20 mouse cellular contexts compared by ENCODE assay signal in genomic region chr1:134146066-134146465, GRCm38 (mm10). TPM values are rescaled to one million over a fixed set of nuclear protein-coding genes. Genes with fewer than 3 reads are reported as not detected.
DNase-seq lines count a peak whose midpoint lies in the region; ATAC-seq and TF ChIP-seq lines count a peak whose summit lies in the region.
"Had no signal": no experiment of that assay in that cellular context is flagged by ENCODE, and none has a peak within 500 bp of the region (broad histone marks: within the 10 kb centered on the region; RNA-seq: fewer than 3 reads in every experiment).

No protein-coding gene starts in this region.

- TF ChIP-seq CTCF in heart, adult 2 months (IDR thresholded peaks at IDR 0.05): no peak

- no peak overlapping the region for H3K4me2 ChIP-seq in midbrain, embryonic 14.5 days (ENCODE audit: low read length)
- no peak overlapping the region for H3K4me2 ChIP-seq in midbrain, embryonic 13.5 days (replicated peaks)
- H3K4me2 ChIP-seq: forebrain, embryonic 12.5 days; heart, embryonic 12.5 days had no signal

- no peak for ATAC-seq in midbrain, embryonic 14.5 days (ENCODE audit: low FRiP score, low TSS enrichment)
- no peak for ATAC-seq in midbrain, embryonic 13.5 days
- ATAC-seq in megakaryocyte progenitor cell, adult 5-6 weeks (replicated peaks; ENCODE audit: poor library complexity): no peak

- no peaks in the 10 kb centered on the region for H3K36me3 ChIP-seq in midbrain, embryonic 14.5 days (ENCODE audit: control insufficient read depth, insufficient read depth, low read length)
- no peaks in the 10 kb centered on the region for H3K36me3 ChIP-seq in midbrain, embryonic 13.5 days
- H3K36me3 ChIP-seq in heart, adult 2 months (ENCODE audit: control insufficient read depth, insufficient read depth, low read length): no peaks in the 10 kb centered on the region
- H3K36me3 ChIP-seq: forebrain, embryonic 12.5 days; heart, embryonic 12.5 days had no signal

- no peaks in the 10 kb centered on the region for H3K27me3 ChIP-seq in midbrain, embryonic 14.5 days (ENCODE audit: control insufficient read depth, insufficient read depth, low read length)
- H3K27me3 ChIP-seq in midbrain, embryonic 13.5 days: 0 out of 2 replicates have a peak, but pooled peaks cover 5% of the 10 kb centered on the region
- H3K27me3 ChIP-seq in heart, adult 2 months (ENCODE audit: control insufficient read depth, insufficient read depth, low read length): no peaks in the 10 kb centered on the region

- intact Hi-C loops in heart, adult 2 months (cut with DNase I): no loop called here

- H3K4me3 ChIP-seq in midbrain, embryonic 14.5 days (replicated peaks; ENCODE audit: low read depth, low read length): no peak overlapping the region
- no peak overlapping the region for H3K4me3 ChIP-seq in midbrain, embryonic 13.5 days (replicated peaks)
- H3K4me3 ChIP-seq in heart, adult 2 months: no peak overlapping the region
- H3K4me3 ChIP-seq: forebrain, embryonic 12.5 days; heart, embryonic 12.5 days had no signal

- TF ChIP-seq EP300 in heart, adult 2 months (IDR thresholded peaks at IDR 0.05; ENCODE audit: insufficient read depth, low read depth, low read length): no peak

- no peak overlapping the region for H3K9ac ChIP-seq in midbrain, embryonic 14.5 days (replicated peaks; ENCODE audit: low read length)
- no peak overlapping the region for H3K9ac ChIP-seq in midbrain, embryonic 13.5 days (replicated peaks)
- H3K9ac ChIP-seq in heart, adult 2 months (ENCODE audit: low read depth, low read length): no peak overlapping the region
- H3K9ac ChIP-seq: forebrain, embryonic 12.5 days; heart, embryonic 12.5 days had no signal

- H3K79me2 ChIP-seq in heart, adult 2 months (replicated peaks; ENCODE audit: control insufficient read depth, insufficient read depth, low read length): no peaks in the 10 kb centered on the region

- peak; percentile 3 for DNase-seq in midbrain, embryonic 14.5 days
- peak; percentile 32 to 40 for DNase-seq in frontal cortex, postnatal 25 days (ENCODE audit: low spot score in 2 of 2)
- peak; percentile 39 to 41 for DNase-seq in left cerebral cortex, adult 18-20 months (ENCODE audit: low spot score in 2 of 2)
- peak; percentile 36 for DNase-seq in right cerebral cortex, postnatal 14 days
- DNase-seq in heart, adult 2 months: no peak
- DNase-seq in urinary bladder, postnatal 4 days (ENCODE audit: low spot score in 2 of 2): no peak
- DNase-seq: cerebellum, adult 2 months; gastrocnemius, postnatal 25 days; kidney, adult 2 months; kidney, postnatal 4 days; thymus, postnatal 14 days had no signal

- no peak overlapping the region for H3K27ac ChIP-seq in midbrain, embryonic 14.5 days (replicated peaks; ENCODE audit: low read depth, low read length)
- no peak overlapping the region for H3K27ac ChIP-seq in midbrain, embryonic 13.5 days
- H3K27ac ChIP-seq in heart, adult 2 months: no peak overlapping the region
- H3K27ac ChIP-seq: forebrain, embryonic 12.5 days had no signal

- 78% methylated on average over 8 of the region's 8 CpGs for WGBS in midbrain, embryonic 14.5 days
- WGBS in midbrain, embryonic 13.5 days: 88% methylated on average over 8 of the region's 8 CpGs
- 71% methylated on average over 8 of the region's 8 CpGs for WGBS in heart, adult 2 months

- H3K9me3 ChIP-seq in midbrain, embryonic 14.5 days (ENCODE audit: control insufficient read depth, low read length): no peaks in the 10 kb centered on the region
- no peaks in the 10 kb centered on the region for H3K9me3 ChIP-seq in midbrain, embryonic 13.5 days
- H3K9me3 ChIP-seq: forebrain, embryonic 12.5 days; heart, embryonic 12.5 days had no signal

- peaks cover 14% of the 10 kb centered on the region for H3K4me1 ChIP-seq in midbrain, embryonic 14.5 days (ENCODE audit: control insufficient read depth, insufficient read depth, low read length)
- peaks cover 18% of the 10 kb centered on the region for H3K4me1 ChIP-seq in midbrain, embryonic 13.5 days (replicated peaks)
- H3K4me1 ChIP-seq in heart, adult 2 months (ENCODE audit: control insufficient read depth, insufficient read depth, low read length): no peaks in the 10 kb centered on the region

- TF ChIP-seq POLR2A in heart, adult 2 months (IDR thresholded peaks at IDR 0.05; ENCODE audit: insufficient read depth, low read depth, low read length): no peak

RNA-seq across cellular contexts. Expression of gene Chit1, which starts 35.0 kb away (rescaled TPM):
- 0.26 TPM in 1 of 2 replicates, not detected in the other for polyA plus RNA-seq in midbrain, embryonic 14.5 days (2014; fragmentation: Nextera tagmentation; extraction: Ambion mirVana)
- polyA plus RNA-seq in midbrain, embryonic 13.5 days (2015; fragmentation: Nextera tagmentation; extraction: Ambion mirVana): 0.09 and 0.27 TPM in 2 replicates
- not detected for total RNA-seq in left cerebral cortex, adult 18-20 months (2021)
- not detected for total RNA-seq in heart, adult 2 months (2021)
- 0.16 TPM in 1 of 2 replicates, not detected in the other for polyA plus RNA-seq in heart, adult 2 months (2012; rRNA removed)
- total RNA-seq in megakaryocyte progenitor cell, adult 5-6 weeks (2015): 1.3 and 2.3 TPM in 2 replicates
- 0.74 and 1.8 TPM in 2 replicates for total RNA-seq in megakaryocyte progenitor cell, adult 5-6 weeks (2017)
- total RNA-seq: gastrocnemius, postnatal 25 days; hematopoietic stem cell, adult 5-6 weeks had no signal
- polyA plus RNA-seq: cerebellum, adult 2 months; forebrain, embryonic 12.5 days; kidney, adult 2 months had no signal

RNA-seq across cellular contexts. Expression of gene Chil1, which starts 35.9 kb away (rescaled TPM):
- polyA plus RNA-seq in midbrain, embryonic 14.5 days (2014; fragmentation: Nextera tagmentation; extraction: Ambion mirVana): 3.6 and 3.7 TPM in 2 replicates
- 2.6 and 3.2 TPM in 2 replicates for polyA plus RNA-seq in midbrain, embryonic 13.5 days (2015; fragmentation: Nextera tagmentation; extraction: Ambion mirVana)
- total RNA-seq in left cerebral cortex, adult 18-20 months (2021): 10 to 100 TPM; 16.5 to 18.4 TPM
- total RNA-seq in heart, adult 2 months (2021): under 1 TPM; 0.94 to 0.96 TPM
- 1.7 and 2.7 TPM in 2 replicates for polyA plus RNA-seq in heart, adult 2 months (2012; rRNA removed)
- 9.3 and 21.2 TPM in 2 replicates for total RNA-seq in megakaryocyte progenitor cell, adult 5-6 weeks (2015)
- 8.9 and 16.2 TPM in 2 replicates for total RNA-seq in megakaryocyte progenitor cell, adult 5-6 weeks (2017)

RNA-seq across cellular contexts. Expression of gene Mybph, which starts 47.2 kb away (rescaled TPM):
- polyA plus RNA-seq in midbrain, embryonic 14.5 days (2014; fragmentation: Nextera tagmentation; extraction: Ambion mirVana): 0.12 TPM in 1 of 2 replicates, not detected in the other
- polyA plus RNA-seq in midbrain, embryonic 13.5 days (2015; fragmentation: Nextera tagmentation; extraction: Ambion mirVana): 0.09 and 0.19 TPM in 2 replicates
- under 1 TPM in 1 of 2 experiments, not detected in 1; 0.19 TPM for total RNA-seq in left cerebral cortex, adult 18-20 months (2021)
- total RNA-seq in heart, adult 2 months (2021): not detected
- polyA plus RNA-seq in heart, adult 2 months (2012; rRNA removed): 0.16 and 0.18 TPM in 2 replicates
- 0.17 TPM in 1 of 2 replicates, not detected in the other for total RNA-seq in megakaryocyte progenitor cell, adult 5-6 weeks (2015)
- not detected in 2 replicates for total RNA-seq in megakaryocyte progenitor cell, adult 5-6 weeks (2017)
- total RNA-seq: common myeloid progenitor, adult 5-6 weeks; ES-E14; hematopoietic stem cell, adult 5-6 weeks; monocyte, adult 5-6 weeks; neutrophil, adult 5-6 weeks had no signal

Comparison
In these comparisons a context has a peak if more than half of its experiments do, and no peak if none do; other contexts are left out.
1. DNase-seq: peak in midbrain, embryonic 14.5 days (single experiment), frontal cortex, postnatal 25 days (2 of 2), left cerebral cortex, adult 18-20 months (2 of 2) and right cerebral cortex, postnatal 14 days (single experiment); none in heart, adult 2 months (0 of 2) and urinary bladder, postnatal 4 days (0 of 2).
2. RNA of gene Chil1, which starts 35.9 kb away (total RNA-seq): 16.5 to 18.4 TPM in left cerebral cortex, adult 18-20 months and 8.9 to 21.2 TPM in megakaryocyte progenitor cell, adult 5-6 weeks; 0.94 to 0.96 TPM in heart, adult 2 months; every median in the first group is over 4 times any median in the second.